Mouse (Mus musculus): ENCODE data around the gene Bcl2l1. TPM values are rescaled to one million over a fixed set of nuclear protein-coding genes. Genes with fewer than 3 reads are reported as not detected.

The Bcl2l1 gene
- polyA plus RNA-seq (2012; rRNA removed; ENCODE audit: low replicate concordance): 49.6 and 59.3 TPM in 2 replicates

DNA sequence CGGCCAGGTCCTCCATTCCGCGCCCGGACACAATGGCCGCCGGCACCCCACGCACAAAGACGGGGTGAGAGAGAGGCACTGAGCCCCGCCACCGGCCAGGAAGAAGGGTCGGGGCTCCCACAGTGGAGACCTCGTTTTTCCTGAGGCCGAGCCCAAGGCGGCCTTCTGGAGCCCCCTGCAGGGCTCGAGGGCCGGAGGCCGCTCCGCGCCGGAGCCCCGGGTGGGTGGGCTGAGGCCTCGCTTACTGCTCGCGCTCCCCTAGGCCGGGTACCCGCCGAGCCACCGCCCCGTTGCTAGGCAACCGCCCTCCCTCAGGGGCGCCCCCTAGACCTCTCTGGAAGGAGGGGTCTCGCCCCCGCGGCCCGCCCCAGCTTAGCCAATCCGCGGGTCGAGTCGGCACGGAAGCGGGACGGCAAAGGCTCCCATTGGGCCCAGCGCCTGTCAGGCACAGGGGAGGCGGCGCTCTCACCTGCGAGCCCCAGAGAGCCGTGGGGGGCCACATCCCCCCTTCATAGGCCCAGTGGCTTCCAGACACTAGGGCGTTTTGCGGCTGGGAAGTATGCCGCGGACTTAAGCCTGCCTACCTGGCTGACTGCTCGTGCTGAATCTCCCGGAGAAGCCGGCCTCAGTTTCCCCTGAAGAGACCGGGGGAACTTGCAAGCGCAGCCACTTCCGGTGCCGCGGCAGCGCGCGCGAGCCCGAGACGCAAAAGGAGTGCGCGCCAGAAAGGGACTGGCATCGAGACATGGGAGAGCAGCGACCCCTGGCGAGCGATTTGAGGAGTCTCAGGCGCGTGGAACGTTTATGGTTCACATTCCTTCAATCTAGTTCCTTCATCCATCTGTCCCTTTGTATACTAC is at the start of gene Bcl2l1:
Gene Bcl2l1 (minus strand): TSS at position 710 of the 860 bp plus-strand sequence.

DNA sequence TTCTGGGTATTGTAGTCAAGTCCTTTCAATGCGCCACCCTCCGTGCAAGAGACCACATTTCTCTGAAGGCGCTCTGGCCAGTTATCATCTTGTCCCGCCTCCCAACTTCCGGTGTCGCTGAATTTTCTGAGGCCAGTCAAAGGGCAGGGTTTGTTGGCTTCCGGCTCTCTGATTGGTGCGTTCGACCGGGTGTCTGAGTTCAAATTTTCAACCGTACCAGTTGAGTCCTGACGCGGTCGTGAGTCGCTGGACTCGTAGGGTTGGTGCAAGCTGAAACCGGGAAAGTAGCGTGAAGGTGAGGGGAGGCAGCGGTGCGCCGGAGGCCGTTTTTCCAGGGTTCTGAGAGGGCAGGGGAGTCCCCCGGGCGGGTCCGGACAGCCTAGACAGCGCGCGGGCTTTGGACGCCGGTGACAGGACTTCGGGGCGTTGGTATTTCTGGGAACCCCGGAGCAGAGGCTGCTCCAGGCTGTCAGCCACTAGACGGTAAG is 16.3 kb upstream of the Bcl2l1 start, which contains the start of gene Tpx2:
Gene Tpx2 (plus strand): TSS at position 150 of the 488 bp plus-strand sequence.

DNA sequence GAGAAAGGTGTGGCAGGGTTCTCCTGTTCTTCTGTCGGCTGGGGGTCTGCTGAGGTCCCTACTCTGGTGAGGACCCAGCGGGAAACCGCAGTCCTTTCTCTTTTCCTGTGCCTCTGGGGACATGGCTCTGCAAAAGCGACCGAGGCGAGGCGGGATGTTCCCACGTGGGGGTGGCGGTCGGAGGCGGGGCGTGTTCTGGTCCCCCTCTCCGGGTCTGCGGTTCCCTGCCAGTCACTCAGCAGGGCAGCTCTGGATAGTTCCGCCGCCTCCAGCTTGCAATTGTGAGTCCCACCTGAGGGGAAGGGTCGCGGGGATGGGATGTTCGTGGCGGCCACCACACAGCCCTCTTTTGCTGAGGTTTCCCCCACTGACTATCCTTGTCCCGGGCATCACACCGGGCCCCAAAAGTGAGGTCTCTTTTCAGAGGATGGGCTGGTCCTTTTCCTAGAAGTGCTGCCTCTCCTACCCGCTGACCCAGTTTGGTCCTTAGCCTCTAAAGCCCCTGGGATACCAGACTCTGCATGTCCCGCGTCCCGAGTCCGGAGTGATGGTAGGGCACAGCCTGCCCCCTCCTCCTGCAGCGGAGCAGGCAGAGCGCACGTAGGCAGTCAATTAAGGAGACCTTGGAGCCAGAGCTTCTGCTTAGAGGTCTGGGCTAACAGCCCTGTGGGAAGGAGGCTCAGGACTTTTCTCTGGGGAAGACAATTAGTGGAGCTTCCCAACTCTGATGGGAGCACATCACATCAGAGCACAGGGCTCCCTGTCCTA is 77.4 kb downstream of the Bcl2l1 start, which contains the start of gene Cox4i2:
Gene Cox4i2 (plus strand): TSS at position 230 of the 768 bp plus-strand sequence.

DNA sequence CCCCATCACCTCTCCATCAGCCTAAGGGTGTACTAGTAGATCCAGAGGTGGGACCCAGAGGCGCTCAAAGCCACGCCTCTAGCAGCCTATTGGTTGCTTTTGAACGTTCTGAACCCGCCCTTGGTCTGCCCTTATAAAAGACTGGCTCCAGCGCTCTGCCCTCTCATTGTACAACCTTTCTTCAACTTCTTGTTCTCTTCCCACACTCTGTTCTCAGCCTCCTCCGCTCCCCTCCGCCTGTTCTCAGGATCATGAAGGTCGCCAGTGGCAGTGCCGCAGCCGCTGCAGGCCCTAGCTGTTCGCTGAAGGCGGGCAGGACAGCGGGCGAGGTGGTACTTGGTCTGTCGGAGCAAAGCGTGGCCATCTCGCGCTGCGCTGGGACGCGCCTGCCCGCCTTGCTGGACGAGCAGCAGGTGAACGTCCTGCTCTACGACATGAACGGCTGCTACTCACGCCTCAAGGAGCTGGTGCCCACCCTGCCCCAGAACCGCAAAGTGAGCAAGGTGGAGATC is 95.4 kb downstream of the Bcl2l1 start, which contains the start of gene Id1:
Gene Id1 (plus strand): TSS at position 162 of the 512 bp plus-strand sequence.

Other genes starting within 250 kb of the Bcl2l1 start
- gene Defb45, start 232.3 kb downstream of the Bcl2l1 start, polyA plus RNA-seq (2012; rRNA removed; ENCODE audit: low replicate concordance): not detected in 2 replicates
- not detected in 2 replicates for gene Defb36, start 227.4 kb downstream of the Bcl2l1 start, polyA plus RNA-seq (2012; rRNA removed; ENCODE audit: low replicate concordance)
- gene Defb25, start 208.7 kb downstream of the Bcl2l1 start, polyA plus RNA-seq (2012; rRNA removed; ENCODE audit: low replicate concordance): 1.1 TPM in 1 of 2 replicates, not detected in the other
- gene Rem1, start 204.8 kb downstream of the Bcl2l1 start, polyA plus RNA-seq (2012; rRNA removed; ENCODE audit: low replicate concordance): 9.5 and 17.9 TPM in 2 replicates
- 151 and 249 TPM in 2 replicates for gene H13, start 162.3 kb downstream of the Bcl2l1 start, polyA plus RNA-seq (2012; rRNA removed; ENCODE audit: low replicate concordance)
- gene Mcts2, start 144.7 kb downstream of the Bcl2l1 start, polyA plus RNA-seq (2012; rRNA removed; ENCODE audit: low replicate concordance): 3.1 and 7.1 TPM in 2 replicates
- 125 and 230 TPM in 2 replicates for gene Id1, start 95.5 kb downstream of the Bcl2l1 start, polyA plus RNA-seq (2012; rRNA removed; ENCODE audit: low replicate concordance)
- gene Cox4i2, start 77.6 kb downstream of the Bcl2l1 start, polyA plus RNA-seq (2012; rRNA removed; ENCODE audit: low replicate concordance): 5.7 and 6.6 TPM in 2 replicates
- gene Tpx2, start 16.2 kb upstream of the Bcl2l1 start, polyA plus RNA-seq (2012; rRNA removed; ENCODE audit: low replicate concordance): 0.38 and 0.62 TPM in 2 replicates
- gene Mylk2, start 79.6 kb upstream of the Bcl2l1 start, polyA plus RNA-seq (2012; rRNA removed; ENCODE audit: low replicate concordance): 0.06 and 68.0 TPM in 2 replicates
- gene Foxs1, start 101.5 kb upstream of the Bcl2l1 start, polyA plus RNA-seq (2012; rRNA removed; ENCODE audit: low replicate concordance): 14.4 and 21.7 TPM in 2 replicates
- gene Dusp15, start 120.0 kb upstream of the Bcl2l1 start, polyA plus RNA-seq (2012; rRNA removed; ENCODE audit: low replicate concordance): 4.9 and 5.1 TPM in 2 replicates
- gene Ttll9, start 130.8 kb upstream of the Bcl2l1 start, polyA plus RNA-seq (2012; rRNA removed; ENCODE audit: low replicate concordance): 0.10 and 0.22 TPM in 2 replicates
- 41.5 and 98.0 TPM in 2 replicates for gene Pdrg1, start 183.7 kb upstream of the Bcl2l1 start, polyA plus RNA-seq (2012; rRNA removed; ENCODE audit: low replicate concordance)
- not detected in 2 replicates for gene Xkr7, start 200.1 kb upstream of the Bcl2l1 start, polyA plus RNA-seq (2012; rRNA removed; ENCODE audit: low replicate concordance)
- 31.0 and 33.8 TPM in 2 replicates for gene Ccm2l, start 234.2 kb upstream of the Bcl2l1 start, polyA plus RNA-seq (2012; rRNA removed; ENCODE audit: low replicate concordance)

All from mammary gland, adult 2 months (tissue).